8 mouse cellular contexts compared by ENCODE assay signal in the genomic region with DNA sequence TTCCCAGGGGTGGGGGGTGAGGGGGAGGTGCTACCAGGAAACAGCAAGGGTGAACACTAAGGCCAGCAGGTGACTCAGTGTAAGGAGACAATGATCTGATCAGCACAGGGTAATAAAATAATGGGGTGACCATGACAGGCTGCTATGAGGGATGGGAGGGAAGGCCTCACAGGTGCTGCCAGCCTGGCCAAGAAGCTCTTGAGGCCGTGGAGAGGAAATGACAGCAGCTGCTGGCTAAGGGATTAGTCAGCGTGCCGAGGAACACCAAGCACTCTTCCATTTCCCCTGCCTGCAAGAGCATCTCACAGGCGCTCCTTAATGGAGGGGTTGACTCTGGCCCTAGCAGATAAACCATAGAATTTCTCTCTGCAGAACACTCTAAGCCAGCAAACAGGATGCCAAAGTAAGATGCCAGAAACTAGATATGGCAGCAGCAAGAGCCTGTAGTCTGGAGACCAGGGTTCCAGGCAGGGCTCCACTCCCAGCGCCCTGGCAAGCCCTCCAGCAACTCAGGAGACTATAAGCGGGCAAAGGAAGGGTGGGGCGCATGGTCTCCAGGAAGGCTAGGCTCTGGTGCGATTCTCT. TPM values are rescaled to one million over a fixed set of nuclear protein-coding genes. Genes with fewer than 3 reads are reported as not detected.
A peak's percentile ranks its signal among the peaks of the same experiment; 100 is the strongest.
DNase-seq lines count a peak whose midpoint lies in the region; ATAC-seq and TF ChIP-seq lines count a peak whose summit lies in the region.

No protein-coding gene starts in this region.

- H3K4me3 ChIP-seq in hindbrain, embryonic 13.5 days = no peak overlapping the region
- H3K4me3 ChIP-seq in hindbrain, embryonic 11.5 days (ENCODE audit: low read depth, low read length) = no peak overlapping the region
- H3K4me3 ChIP-seq in heart, embryonic 13.5 days = no peak overlapping the region
- H3K4me3 ChIP-seq in lung, embryonic 14.5 days (ENCODE audit: low read depth, low read length) = no peak overlapping the region

- H3K9me3 ChIP-seq in hindbrain, embryonic 13.5 days = no peaks in the 10 kb centered on the region
- H3K9me3 ChIP-seq in hindbrain, embryonic 11.5 days (ENCODE audit: control insufficient read depth, low read length) = no peaks in the 10 kb centered on the region
- H3K9me3 ChIP-seq in heart, embryonic 13.5 days = peaks cover 8% of the 10 kb centered on the region; the same call in 1 of the 2 replicates
- H3K9me3 ChIP-seq in lung, embryonic 14.5 days (ENCODE audit: low read depth, low read length) = 0 out of 2 replicates have a peak, but pooled peaks cover 4% of the 10 kb centered on the region

- H3K4me1 ChIP-seq in hindbrain, embryonic 13.5 days (replicated peaks) = peaks cover 14% of the 10 kb centered on the region
- H3K4me1 ChIP-seq in hindbrain, embryonic 11.5 days (replicated peaks; ENCODE audit: control insufficient read depth, insufficient read depth, low read length) = no peaks in the 10 kb centered on the region
- H3K4me1 ChIP-seq in heart, embryonic 13.5 days = peaks cover 18% of the 10 kb centered on the region
- H3K4me1 ChIP-seq in lung, embryonic 14.5 days (ENCODE audit: insufficient read depth) = peaks cover 6% of the 10 kb centered on the region; the same call in 1 of the 2 replicates

- H3K4me2 ChIP-seq in hindbrain, embryonic 13.5 days = no peak overlapping the region
- H3K4me2 ChIP-seq in hindbrain, embryonic 11.5 days (replicated peaks; ENCODE audit: low read depth, low read length) = no peak overlapping the region
- H3K4me2 ChIP-seq in heart, embryonic 13.5 days = no peak overlapping the region
- no peak overlapping the region for H3K4me2 ChIP-seq in lung, embryonic 14.5 days

- TF ChIP-seq CTCF in lung, embryonic 14.5 days (IDR thresholded peaks at IDR 0.05; ENCODE audit: low read depth) = no peak

- no peak for DNase-seq in hindbrain, embryonic 11.5 days (ENCODE audit: low spot score)
- peak; percentile 93 for DNase-seq in brain, adult 2 months (ENCODE audit: low read depth, low spot score)
- peak; percentile 42 for DNase-seq in lung, embryonic 14.5 days
- DNase-seq in urinary bladder, adult 18-20 months (ENCODE audit: low spot score in 2 of 2) = no peak
- no peak for DNase-seq in thymus, adult 18-20 months
- DNase-seq in layer of hippocampus, postnatal 14 days (ENCODE audit: low spot score in 2 of 2) = no peak

- peak overlapping the region; percentile 46 for H3K27ac ChIP-seq in hindbrain, embryonic 13.5 days
- no peak overlapping the region for H3K27ac ChIP-seq in hindbrain, embryonic 11.5 days (ENCODE audit: low read depth, low read length)
- H3K27ac ChIP-seq in heart, embryonic 13.5 days (replicated peaks) = peak overlapping the region; percentile 26
- peak overlapping the region; percentile 34; the same call in 1 of the 2 replicates for H3K27ac ChIP-seq in lung, embryonic 14.5 days (ENCODE audit: low read depth)

- no peaks in the 10 kb centered on the region for H3K36me3 ChIP-seq in hindbrain, embryonic 13.5 days
- no peaks in the 10 kb centered on the region for H3K36me3 ChIP-seq in hindbrain, embryonic 11.5 days (ENCODE audit: control insufficient read depth, insufficient read depth, low read length)
- peaks cover 5% of the 10 kb centered on the region for H3K36me3 ChIP-seq in heart, embryonic 13.5 days
- H3K36me3 ChIP-seq in lung, embryonic 14.5 days (ENCODE audit: insufficient read depth) = no peaks in the 10 kb centered on the region

- no peak for ATAC-seq in hindbrain, embryonic 13.5 days (ENCODE audit: low FRiP score)
- no peak for ATAC-seq in hindbrain, embryonic 11.5 days (ENCODE audit: low FRiP score)
- no peak; the same call in 1 of the 2 replicates for ATAC-seq in heart, embryonic 13.5 days (ENCODE audit: extremely low read depth, insufficient number of reproducible peaks, low FRiP score, low TSS enrichment)
- ATAC-seq in lung, embryonic 14.5 days (ENCODE audit: insufficient read depth) = peak; percentile 65; the same call in 1 of the 2 replicates

- H3K27me3 ChIP-seq in hindbrain, embryonic 13.5 days = no peaks in the 10 kb centered on the region
- H3K27me3 ChIP-seq in hindbrain, embryonic 11.5 days (ENCODE audit: control insufficient read depth, insufficient read depth, low read length) = no peaks in the 10 kb centered on the region
- no peaks in the 10 kb centered on the region for H3K27me3 ChIP-seq in heart, embryonic 13.5 days (replicated peaks)
- H3K27me3 ChIP-seq in lung, embryonic 14.5 days (ENCODE audit: insufficient read depth, low read length) = no peaks in the 10 kb centered on the region

- H3K9ac ChIP-seq in hindbrain, embryonic 13.5 days = no peak overlapping the region
- H3K9ac ChIP-seq in hindbrain, embryonic 11.5 days (ENCODE audit: low read depth, low read length) = no peak overlapping the region
- H3K9ac ChIP-seq in heart, embryonic 13.5 days = no peak overlapping the region
- no peak overlapping the region for H3K9ac ChIP-seq in lung, embryonic 14.5 days

- 71% methylated on average over 8 of the region's 8 CpGs for WGBS in hindbrain, embryonic 13.5 days
- 83% methylated on average over 8 of the region's 8 CpGs for WGBS in hindbrain, embryonic 11.5 days
- 47% methylated on average over 8 of the region's 8 CpGs for WGBS in heart, embryonic 13.5 days
- WGBS in lung, embryonic 14.5 days = 45% methylated on average over 8 of the region's 8 CpGs

RNA-seq across cellular contexts. Expression of a gene that starts 58.9 kb away (rescaled TPM):
- 126 TPM in 2 replicates for polyA plus RNA-seq in hindbrain, embryonic 13.5 days (2015; fragmentation: Nextera tagmentation; extraction: Ambion mirVana)
- polyA plus RNA-seq in hindbrain, embryonic 11.5 days (2014; fragmentation: Nextera tagmentation; extraction: Ambion mirVana) = 43.0 and 47.1 TPM in 2 replicates
- 26.1 and 29.3 TPM in 2 replicates for polyA plus RNA-seq in heart, embryonic 13.5 days (2015; fragmentation: Nextera tagmentation; extraction: Ambion mirVana)
- 49.8 and 54.6 TPM in 2 replicates for polyA plus RNA-seq in lung, embryonic 14.5 days (2014; fragmentation: Nextera tagmentation; extraction: Ambion mirVana)
- 10 to 100 TPM; 63.0 to 68.4 TPM for total RNA-seq in layer of hippocampus, postnatal 14 days (2021)

Comparison
In these comparisons a context has a peak if more than half of its experiments do, and no peak if none do; other contexts are left out.
1. DNase-seq: peak in brain, adult 2 months (single experiment) and lung, embryonic 14.5 days (single experiment); none in hindbrain, embryonic 11.5 days (single experiment), urinary bladder, adult 18-20 months (0 of 2), thymus, adult 18-20 months (0 of 2) and layer of hippocampus, postnatal 14 days (0 of 2).